Mouse (Mus musculus): Measurements from ENCODE around the gene Plppr2.

DNA sequence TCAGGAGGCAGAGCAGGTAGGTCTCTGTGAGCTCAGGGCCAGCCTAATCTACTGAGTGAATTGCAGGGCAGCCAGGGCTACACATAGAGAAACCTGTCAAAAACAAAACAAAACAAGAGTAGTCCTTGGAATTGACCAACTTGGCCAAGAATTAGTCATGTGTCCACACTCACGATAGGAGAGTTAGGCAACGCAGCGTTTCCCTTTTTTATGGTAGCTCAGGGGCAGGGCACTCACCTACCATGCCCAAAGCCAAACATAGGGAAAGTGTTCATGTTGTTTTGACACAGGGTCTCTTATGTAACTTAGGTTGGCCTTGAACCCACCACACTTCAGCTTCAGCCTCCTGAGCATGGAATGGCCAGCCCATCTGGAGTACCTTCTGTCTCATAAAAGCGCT is 32.5 kb downstream of the Plppr2 start:
- TF ChIP-seq CTCF (IDR thresholded peaks at IDR 0.05; ENCODE audit: low read depth, low read length) (no peak), EP300 (IDR thresholded peaks at IDR 0.05; ENCODE audit: insufficient read depth, low read depth, low read length) (no peak)

Measured in ES-Bruce4 (cell line).